24 mouse cellular contexts compared by ENCODE assay signal in genomic region chr3:124806891-124807290, GRCm38 (mm10).
DNase-seq lines count a peak whose midpoint lies in the region; TF ChIP-seq lines count a peak whose summit lies in the region.
"Had no signal": no experiment of that assay in that cellular context is flagged by ENCODE, and none has a peak within 500 bp of the region (broad histone marks: within the 10 kb centered on the region; RNA-seq: fewer than 3 reads in every experiment).

No protein-coding gene starts in this region.

- TF ChIP-seq RAD21 in MEL (IDR thresholded peaks at IDR 0.05; ENCODE audit: low read depth, low read length): no peak

- peak; percentile 59 for DNase-seq in 416B (ENCODE audit: low read depth)
- DNase-seq in MEL (ENCODE audit: low read depth, low spot score): peak; percentile 58
- DNase-seq in MEL-GATA-1-ER (ENCODE audit: extremely low read depth, low read depth): peak; percentile 46
- DNase-seq in MN1 (ENCODE audit: low spot score): peak; percentile 2
- no peak for DNase-seq in left cerebral cortex, postnatal 36 days (ENCODE audit: low spot score in 2 of 2)
- no peak for DNase-seq in layer of hippocampus, adult 9-11 months
- DNase-seq in gastrocnemius, postnatal 36 days: no peak
- DNase-seq in left cerebral cortex, adult 8-10 months (ENCODE audit: low spot score in 2 of 2): no peak
- DNase-seq: adrenal gland, adult 2 months; adrenal gland, adult 8-10 months; adrenal gland, postnatal 10 days; adrenal gland, postnatal 14 days; adrenal gland, postnatal 25 days; adrenal gland, postnatal 36 days; B cell, adult 2 months; cerebellum, adult 11 months; cerebellum, adult 11-12 months; cerebellum, adult 18-20 months; cerebellum, adult 2 months; cerebellum, adult 8-10 months; cerebellum, adult 9-10 months had no signal

- H3K27me3 ChIP-seq in MEL (ENCODE audit: control insufficient read depth in 1 of 2, insufficient read depth in 2 of 2, low read length in 2 of 2): no peaks in the 10 kb centered on the region
- H3K27me3 ChIP-seq: CH12.LX, Patski had no signal

- intact Hi-C loops in left cerebral cortex, postnatal 36 days (cut with DNase I): no loop called here
- intact Hi-C loops in gastrocnemius, postnatal 36 days (cut with DNase I): no loop called here

- peak in 1 of 2 experiments; percentile 52; a peak in 2 of 4 replicates for TF ChIP-seq EP300 in MEL (IDR thresholded peaks at IDR 0.05; ENCODE audit: low read depth in 1 of 2, low read length in 2 of 2)

- no peaks in the 10 kb centered on the region; a peak in 1 of 4 replicates for H3K4me1 ChIP-seq in MEL (ENCODE audit: control insufficient read depth in 1 of 2, insufficient read depth in 2 of 2, low read length in 2 of 2)

- H3K9ac ChIP-seq in MEL (ENCODE audit: control insufficient read depth, low read depth, low read length, poor library complexity, severe bottlenecking): no peak overlapping the region

- H3K79me2 ChIP-seq in MEL (ENCODE audit: control insufficient read depth, insufficient read depth, low read length, poor library complexity): no peaks in the 10 kb centered on the region

- no peak overlapping the region for H3K4me3 ChIP-seq in MEL (ENCODE audit: control insufficient read depth in 1 of 2, insufficient read depth in 1 of 2, low read depth in 2 of 2, low read length in 2 of 2)

- H3K9me3 ChIP-seq in MEL (replicated peaks; ENCODE audit: insufficient read depth, low read length): no peaks in the 10 kb centered on the region
- H3K9me3 ChIP-seq: G1E had no signal

- no peak overlapping the region for H3K27ac ChIP-seq in MEL (ENCODE audit: control insufficient read depth, low read depth, low read length)

- H3K36me3 ChIP-seq in MEL (ENCODE audit: control insufficient read depth in 1 of 2, insufficient read depth in 2 of 2, low read length in 2 of 2): no peaks in the 10 kb centered on the region
- H3K36me3 ChIP-seq: G1E had no signal

- TF ChIP-seq CTCF in MEL (IDR thresholded peaks at IDR 0.05 in 2 of 3, conservative IDR thresholded peaks at IDR 0.05 in 1 of 3; ENCODE audit: control insufficient read depth in 1 of 3, insufficient read depth in 1 of 3, low read depth in 2 of 3, low read length in 3 of 3, poor library complexity in 1 of 3, severe bottlenecking in 1 of 3): no peak

- TF ChIP-seq POLR2A in MEL (IDR thresholded peaks at IDR 0.05; ENCODE audit: control insufficient read depth in 1 of 2, insufficient read depth in 1 of 2, low read depth in 1 of 2, low read length in 2 of 2, poor library complexity in 1 of 2): no peak

TF ChIP-seq in MEL, 35 proteins besides CTCF, POLR2A, EP300 and RAD21:
- no peak for TF ChIP-seq RCOR1 (IDR thresholded peaks at IDR 0.05; ENCODE audit: low read depth, low read length)
- TF ChIP-seq KAT2A (conservative IDR thresholded peaks at IDR 0.05; ENCODE audit: low read depth, low read length): no peak
- no peak for TF ChIP-seq MYB (IDR thresholded peaks at IDR 0.05; ENCODE audit: low read depth, low read length)
- TF ChIP-seq GATA1 (IDR thresholded peaks at IDR 0.05; ENCODE audit: low read depth, low read length): no peak
- no peak for TF ChIP-seq BHLHE40 (IDR thresholded peaks at IDR 0.05; ENCODE audit: borderline replicate concordance, low read depth, low read length)
- TF ChIP-seq MAFK (IDR thresholded peaks at IDR 0.05; ENCODE audit: borderline replicate concordance, low read depth, low read length): no peak

Comparison
In these comparisons a context has a peak if more than half of its experiments do, and no peak if none do; other contexts are left out.
1. DNase-seq: peak in 416B (single experiment), MEL (single experiment), MEL-GATA-1-ER (single experiment) and MN1 (single experiment); none in left cerebral cortex, postnatal 36 days (0 of 2), layer of hippocampus, adult 9-11 months (single experiment), gastrocnemius, postnatal 36 days (0 of 2) and left cerebral cortex, adult 8-10 months (0 of 2).